Mouse (Mus musculus) heart, postnatal 36 days (tissue): ENCODE measurements around the gene Serpine3. TPM values are rescaled to one million over a fixed set of nuclear protein-coding genes. Genes with fewer than 3 reads are reported as not detected.

Experiments used
- DNase-seq, 2 experiments: peaks; one replicate each; pipeline ENCODE4 v3.0.0; 2021 to 2022
- intact Hi-C: fragments of 180-260 bp; cut with DNase I; formaldehyde crosslinking; loops from one replicate; pipeline ENCODE4 v1.15.1; 2025
- total RNA-seq, 2 experiments: library from RNA; stranded (reverse); gene quantifications; 2 replicates each; pipeline ENCODE4 v1.2.3; 2021

The Serpine3 gene
- total RNA-seq, 2 experiments from 2014 or later, result not detected

DNA sequence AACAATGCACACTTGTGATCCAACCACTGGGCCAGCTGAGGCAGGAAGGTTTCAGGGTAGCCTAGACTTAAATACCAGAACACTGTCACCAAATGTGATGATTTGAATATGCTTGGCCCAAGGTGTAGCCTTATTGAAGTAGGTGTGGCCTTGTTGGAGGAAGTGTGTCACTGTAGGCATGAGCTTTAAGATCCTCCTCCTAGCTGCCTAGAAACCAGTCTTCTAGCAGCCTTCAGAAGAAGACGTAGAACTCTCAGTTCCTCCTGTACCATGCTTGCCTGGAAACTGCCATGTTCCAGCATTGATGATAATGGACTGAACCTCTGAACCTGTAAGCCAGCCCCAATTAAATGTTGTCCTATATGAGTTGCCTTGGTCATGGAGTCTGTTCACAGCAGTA, 72.2 kb downstream of the Serpine3 start:
- intact Hi-C loops, result no loop called here
- DNase-seq, result no peak

Other genes starting within 250 kb of the Serpine3 start
- under 1 TPM in 1 of 2 experiments, not detected in 1; 0.11 TPM for gene Gucy1b2, start 207.4 kb upstream of the Serpine3 start, total RNA-seq
- 1 to 10 TPM; 2.9 to 4.2 TPM for gene Fam124a, start 107.9 kb upstream of the Serpine3 start, total RNA-seq
- not detected for gene Gm4131, start 96.7 kb upstream of the Serpine3 start, total RNA-seq
- 10 to 100 TPM; 14.5 to 21.4 TPM for gene Ints6, start 97.5 kb downstream of the Serpine3 start, total RNA-seq
- 1 to 10 TPM; 6.6 to 7.9 TPM for gene Wdfy2, start 174.0 kb downstream of the Serpine3 start, total RNA-seq